Mouse (Mus musculus) E14TG2a.4 (cell line): ENCODE data around the gene Ago4.

Experiments used
- CTCF ChIP-seq: conservative IDR thresholded peaks from 2 replicates; pipeline ENCODE4 v1.5.1; 2014; ENCODE audit warnings: low read length
- NANOG ChIP-seq: IDR thresholded peaks from 2 replicates; pipeline ENCODE4 v1.6.1; 2014; ENCODE audit warnings: borderline replicate concordance, low read length, mixed read lengths

DNA sequence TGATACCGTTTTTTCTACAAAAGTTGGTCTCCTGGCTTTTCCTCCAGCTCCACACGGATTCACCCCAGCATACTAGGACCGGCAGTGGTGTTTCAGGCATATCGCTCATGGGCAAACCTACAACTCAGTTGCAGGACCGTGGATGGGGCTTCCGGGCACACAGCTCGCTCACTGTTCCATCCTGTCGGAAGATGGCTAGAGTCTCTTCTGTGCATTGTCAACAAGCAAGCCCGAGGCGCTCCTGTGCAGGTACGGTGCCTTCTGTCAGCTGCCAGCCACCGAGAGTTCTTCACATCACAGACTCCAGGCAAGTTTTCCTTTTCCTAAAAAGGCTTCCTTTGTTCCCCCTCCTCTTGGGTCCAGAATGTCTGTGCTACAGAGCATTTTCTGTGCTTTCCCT, 42.5 kb downstream of the Ago4 start:
- no peak for TF ChIP-seq CTCF
- no peak for TF ChIP-seq NANOG
